Mouse (Mus musculus) left cerebral cortex, postnatal 10 days (tissue): ENCODE measurements around the gene Nfia. TPM values are rescaled to one million over a fixed set of nuclear protein-coding genes. Genes with fewer than 3 reads are reported as not detected.

Experiments
- DNase-seq, 2 experiments: peaks; one replicate each; pipeline ENCODE4 v3.0.0; 2021 to 2022; ENCODE audit warnings: low spot score in 2 of 2, mixed read lengths in 1 of 2; ENCODE audit errors: extremely low spot score in 1 of 2
- intact Hi-C: fragments of 180-260 bp; cut with DNase I; formaldehyde crosslinking; loops from one replicate; pipeline ENCODE4 v1.15.1; 2025
- total RNA-seq, 2 experiments: library from RNA; stranded (reverse); gene quantifications; 2 replicates each; pipeline ENCODE4 v1.2.3; 2021

Gene Nfia
- total RNA-seq, 2 experiments from 2014 or later, result 76.4 to 79.5 TPM

GRCm38 (mm10) chr4:97947484-97947883 lies 174.9 kb downstream of the Nfia start:
- no peak for DNase-seq
- intact Hi-C loops, result no loop called here

- intact Hi-C loops, result no loop called here
- DNase-seq, result no peak
Measured at GRCm38 (mm10) chr4:97948250-97948649, 175.7 kb downstream of the Nfia start.

- peak in 1 of 2 experiments; percentile 31 for DNase-seq
- intact Hi-C loops, result no loop called here
Measured at GRCm38 (mm10) chr4:97950341-97951071, 178.0 kb downstream of the Nfia start.

- no peak for DNase-seq
- intact Hi-C loops, result no loop called here
Measured at GRCm38 (mm10) chr4:97953886-97954285, 181.4 kb downstream of the Nfia start.

- DNase-seq, result no peak
- intact Hi-C loops, result no loop called here
Measured at GRCm38 (mm10) chr4:97958121-97958520, 185.6 kb downstream of the Nfia start.

GRCm38 (mm10) chr4:97962856-97963255 lies 190.3 kb downstream of the Nfia start:
- DNase-seq, result no peak
- intact Hi-C loops, result no loop called here

- no peak for DNase-seq
- intact Hi-C loops, result no loop called here
Measured at GRCm38 (mm10) chr4:97963951-97964350, 191.4 kb downstream of the Nfia start.

GRCm38 (mm10) chr4:97968786-97969348 lies 196.3 kb downstream of the Nfia start:
- no peak for DNase-seq
- intact Hi-C loops, result no loop called here

GRCm38 (mm10) chr4:97973064-97973463 lies 200.5 kb downstream of the Nfia start:
- intact Hi-C loops, result no loop called here
- DNase-seq, result no peak

- no peak for DNase-seq
- intact Hi-C loops, result no loop called here
Measured at GRCm38 (mm10) chr4:97974037-97974436, 201.5 kb downstream of the Nfia start.

GRCm38 (mm10) chr4:97976891-97977290 lies 204.4 kb downstream of the Nfia start:
- DNase-seq, result no peak
- intact Hi-C loops, result no loop called here

- intact Hi-C loops, result no loop called here
- DNase-seq, result no peak
Measured at GRCm38 (mm10) chr4:97984361-97984760, 211.8 kb downstream of the Nfia start.

- no peak for DNase-seq
- intact Hi-C loops, result no loop called here
Measured at GRCm38 (mm10) chr4:97986056-97986734, 213.7 kb downstream of the Nfia start.

GRCm38 (mm10) chr4:97986735-97987075 lies 214.2 kb downstream of the Nfia start:
- DNase-seq, result no peak
- intact Hi-C loops, result no loop called here

- intact Hi-C loops, result no loop called here
- no peak for DNase-seq
Measured at GRCm38 (mm10) chr4:97988703-97989102, 216.2 kb downstream of the Nfia start.

- DNase-seq, result no peak
- intact Hi-C loops, result no loop called here
Measured at GRCm38 (mm10) chr4:97990431-97990830, 217.9 kb downstream of the Nfia start.

GRCm38 (mm10) chr4:97991395-97991794 lies 218.9 kb downstream of the Nfia start:
- intact Hi-C loops, result no loop called here
- DNase-seq, result no peak

- intact Hi-C loops, result no loop called here
- DNase-seq, result no peak
Measured at GRCm38 (mm10) chr4:97991880-97992279, 219.3 kb downstream of the Nfia start.

GRCm38 (mm10) chr4:97995911-97996712 lies 223.6 kb downstream of the Nfia start:
- DNase-seq, result no peak
- intact Hi-C loops, result no loop called here
